Mouse (Mus musculus): ENCODE measurements around the gene Unc5cl.

DNA sequence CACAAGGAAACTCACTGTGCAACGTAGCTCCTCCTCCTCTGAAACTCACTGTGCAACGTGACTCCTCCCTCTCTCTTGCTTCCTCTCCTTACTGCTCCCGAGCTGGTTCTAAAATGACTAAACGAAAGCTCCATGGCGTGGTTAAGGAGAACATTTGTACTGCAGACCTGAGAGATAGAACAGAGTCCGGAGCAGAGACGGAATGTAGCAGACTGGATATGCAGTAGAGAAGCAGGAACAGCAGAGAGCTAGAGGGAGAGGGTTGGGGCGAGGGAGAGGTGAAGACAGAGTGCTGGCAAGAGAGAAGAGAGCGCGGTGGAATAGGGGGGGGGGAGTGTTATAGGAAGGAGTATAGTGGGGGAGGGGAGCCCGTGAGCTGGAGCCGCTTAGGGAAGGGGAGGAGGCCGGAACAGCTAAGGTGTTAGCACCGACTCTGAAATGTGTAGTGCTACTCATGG, 131.2 kb downstream of the Unc5cl start:
- TF ChIP-seq CTCF (conservative IDR thresholded peaks at IDR 0.05; ENCODE audit: insufficient read depth, insufficient read length, low read depth, low read length) (no peak), POLR2A (IDR thresholded peaks at IDR 0.05; ENCODE audit: low read depth, low read length) (no peak)

All from kidney, adult 2 months (tissue).